Mouse (Mus musculus) spleen, adult 12 weeks (tissue): Measurements from ENCODE around the gene Tent5c.
A peak's percentile ranks its signal among the peaks of the same experiment; 100 is the strongest.
"Not testable (repeated sequence)": the region's sequence is repeated elsewhere in the genome, so short reads cannot be mapped to it uniquely, and the experiment has no call there.

Source experiments
- DNase-seq: peaks from one replicate; pipeline ENCODE4 v3.0.0; 2022; ENCODE audit warnings: low spot score

Tent5c gene

GRCm38 (mm10) chr3:100438461-100439002 is 50.6 kb downstream of the Tent5c start:
- DNase-seq = peak; percentile 77

DNA sequence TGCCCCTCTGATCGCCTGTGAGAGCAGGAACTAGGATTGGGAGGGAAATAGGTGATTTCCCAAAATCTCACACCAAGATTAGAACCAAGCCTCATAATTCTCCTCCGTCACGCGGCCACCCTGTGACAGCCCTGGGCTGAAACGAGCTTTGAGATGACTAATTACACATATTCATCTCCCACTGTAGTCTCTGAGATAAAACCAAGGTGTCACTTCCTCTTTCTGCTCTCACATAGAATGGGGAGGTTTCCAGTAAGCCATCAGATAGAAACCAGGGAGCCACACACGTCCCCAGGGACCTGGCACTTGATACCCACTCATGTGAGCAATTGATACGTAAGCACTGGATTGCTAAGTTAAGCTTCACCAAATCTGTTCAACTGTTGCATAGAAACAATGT is 52.4 kb downstream of the Tent5c start:
- peak; percentile 22 for DNase-seq

DNA sequence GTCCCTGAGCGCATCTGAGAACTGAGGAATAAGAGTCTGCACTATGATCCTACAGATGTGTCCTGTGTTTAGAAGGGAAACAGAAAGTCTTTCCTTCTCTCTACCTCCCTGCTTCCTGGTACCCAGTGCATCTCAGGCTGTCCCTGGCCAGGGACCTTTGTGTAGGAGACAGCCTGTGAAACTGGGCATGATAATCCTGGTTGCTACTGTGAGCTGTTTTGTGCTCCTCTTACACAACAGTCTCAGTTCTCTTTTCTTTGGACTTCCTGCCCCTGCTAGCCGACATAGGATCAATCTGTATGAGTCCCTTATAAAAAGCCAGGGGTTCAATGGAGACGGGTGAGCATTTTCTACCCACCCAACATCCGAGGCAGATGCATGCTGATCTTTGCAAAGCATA is 57.4 kb downstream of the Tent5c start:
- no peak for DNase-seq

GRCm38 (mm10) chr3:100430731-100431130 is 58.4 kb downstream of the Tent5c start:
- DNase-seq = no peak

DNA sequence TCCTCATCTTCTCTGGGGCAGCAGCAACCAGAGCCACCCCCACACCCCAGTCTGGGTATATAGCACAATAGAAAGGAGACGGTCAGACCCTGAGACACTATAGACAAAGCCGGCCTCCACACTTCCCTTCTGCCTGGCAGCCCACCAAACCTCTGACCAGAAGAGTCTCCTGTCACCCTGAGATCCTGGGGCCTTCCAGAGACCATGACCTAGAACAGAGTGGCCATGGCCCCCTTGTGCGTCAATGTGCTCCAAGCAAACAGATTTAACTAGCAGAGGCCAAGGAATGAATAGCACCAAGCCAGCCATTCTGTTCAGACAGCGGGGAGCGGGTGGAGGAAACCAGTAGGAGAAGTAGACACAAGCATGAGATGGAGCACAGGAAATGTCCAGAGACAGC is 59.0 kb downstream of the Tent5c start:
- DNase-seq = no peak

DNA sequence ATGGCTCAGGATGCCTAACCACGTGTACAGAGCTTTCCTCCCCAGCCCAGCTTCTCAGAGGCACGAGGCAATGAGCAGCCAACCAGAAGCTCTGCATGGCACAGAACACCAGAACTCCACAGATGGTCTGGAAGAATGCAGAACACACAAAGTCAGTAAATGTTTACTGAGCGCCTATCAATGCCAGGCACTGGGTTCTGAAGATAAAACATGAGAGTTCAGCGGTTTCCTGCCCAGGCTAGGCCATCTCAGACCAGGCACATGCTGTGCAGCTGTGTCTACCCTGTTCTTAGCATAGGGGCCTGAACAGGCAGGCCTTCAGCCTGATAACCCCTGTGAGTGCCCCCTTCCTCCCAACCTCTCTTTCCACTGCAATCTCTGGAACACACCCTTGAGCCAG is 59.5 kb downstream of the Tent5c start:
- peak; percentile 31 for DNase-seq

DNA sequence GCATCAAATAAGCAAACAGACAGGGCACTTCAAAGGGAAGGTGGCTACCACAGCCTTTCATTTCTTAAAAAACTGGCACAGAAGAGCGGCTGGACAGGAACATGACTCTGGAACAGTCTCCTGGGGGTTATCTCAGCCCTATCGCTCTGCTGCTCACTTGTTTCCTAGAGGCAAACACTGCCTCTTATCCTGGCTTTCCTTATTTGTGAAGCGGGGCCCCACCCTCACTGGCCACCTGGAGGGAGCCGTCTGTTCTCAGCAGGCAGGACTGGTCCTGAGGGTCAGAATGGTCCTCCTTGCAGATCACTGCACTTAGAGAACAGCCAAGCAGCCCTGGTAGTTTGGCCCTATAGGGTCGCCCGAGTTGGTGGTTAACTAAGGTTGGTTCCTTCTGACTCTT is 61.6 kb downstream of the Tent5c start:
- DNase-seq = no peak

DNA sequence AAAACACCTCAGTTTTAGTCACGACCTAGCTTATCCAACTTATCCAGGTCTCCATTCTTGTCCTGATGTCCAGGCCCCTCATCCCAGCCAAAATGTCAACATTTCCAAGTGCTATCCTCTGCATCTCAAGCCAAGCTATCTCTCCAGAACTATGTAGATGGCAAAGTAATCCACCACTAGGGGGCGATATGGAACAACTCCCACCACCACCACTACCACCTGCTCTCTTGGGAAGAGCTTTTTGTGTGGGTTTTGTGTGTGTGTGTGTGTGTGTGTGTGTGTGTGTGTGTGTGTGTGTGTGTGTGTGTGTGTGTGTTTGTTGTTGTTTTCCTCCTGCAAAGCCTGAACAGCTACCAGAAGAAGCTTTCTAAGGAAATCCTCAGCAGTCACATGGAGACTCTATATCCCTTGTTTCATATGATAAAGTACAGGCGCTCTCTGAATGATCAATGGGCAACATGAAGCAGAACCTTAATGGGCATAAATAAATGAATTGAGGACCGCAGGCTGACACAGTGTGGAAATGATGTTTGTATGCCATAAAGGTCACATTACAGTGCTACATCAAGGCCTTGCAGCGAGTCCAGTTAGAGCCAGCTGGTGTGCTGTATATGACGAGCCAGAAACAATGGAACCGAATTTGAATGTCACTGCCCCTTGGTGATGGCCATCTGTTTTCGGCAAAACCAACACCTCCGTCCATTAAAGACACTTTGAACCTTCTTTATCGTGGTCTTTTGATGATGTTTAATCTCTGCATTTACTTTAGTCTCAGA is 66.5 kb downstream of the Tent5c start:
- peak; percentile 47 for DNase-seq

GRCm38 (mm10) chr3:100421354-100421753 is 67.8 kb downstream of the Tent5c start:
- DNase-seq = no peak

DNA sequence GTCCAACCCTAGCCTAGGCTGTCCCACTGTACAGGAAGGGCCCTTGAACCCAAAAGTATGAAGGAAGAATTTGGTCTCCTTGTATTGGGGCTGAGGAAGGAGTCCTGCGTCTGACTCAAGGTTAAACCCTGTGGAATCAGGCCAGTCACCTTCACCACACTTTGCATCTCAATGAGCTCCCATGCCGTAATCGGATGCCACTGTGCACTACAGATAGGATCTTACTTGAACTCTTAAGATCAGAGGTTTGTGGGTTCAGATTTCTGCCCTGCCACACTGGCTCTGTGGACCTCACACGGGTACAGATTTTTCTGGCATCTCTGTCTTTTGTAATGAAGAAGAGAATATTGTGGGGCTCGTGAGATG is 68.5 kb downstream of the Tent5c start:
- no peak for DNase-seq

GRCm38 (mm10) chr3:100419962-100420690 is 69.0 kb downstream of the Tent5c start:
- DNase-seq = no peak

GRCm38 (mm10) chr3:100418387-100418786 is 70.7 kb downstream of the Tent5c start:
- no peak for DNase-seq

- DNase-seq = no peak
Measured at GRCm38 (mm10) chr3:100417772-100418311, 71.3 kb downstream of the Tent5c start.

- no peak for DNase-seq
Measured at GRCm38 (mm10) chr3:100415671-100416070, 73.5 kb downstream of the Tent5c start.

DNA sequence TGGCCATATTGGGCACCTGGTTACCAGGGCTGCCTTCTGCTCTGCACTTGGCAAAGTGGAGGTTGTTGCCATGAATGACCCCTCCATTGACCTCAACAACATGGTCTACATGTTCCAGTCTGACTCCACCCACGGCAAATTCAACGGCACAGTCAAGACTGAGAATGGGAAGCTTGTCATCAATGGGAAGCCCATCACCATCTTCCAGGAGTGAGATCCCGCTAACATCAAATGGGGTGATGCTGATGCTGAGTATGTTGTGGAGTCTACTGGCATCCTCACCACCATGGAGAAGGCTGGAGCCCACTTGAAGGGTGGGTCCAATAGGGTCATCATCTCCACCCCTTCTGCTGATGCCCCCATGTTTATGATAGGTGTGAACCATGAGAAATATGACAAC is 75.5 kb downstream of the Tent5c start:
- not testable (repeated sequence) for DNase-seq

DNA sequence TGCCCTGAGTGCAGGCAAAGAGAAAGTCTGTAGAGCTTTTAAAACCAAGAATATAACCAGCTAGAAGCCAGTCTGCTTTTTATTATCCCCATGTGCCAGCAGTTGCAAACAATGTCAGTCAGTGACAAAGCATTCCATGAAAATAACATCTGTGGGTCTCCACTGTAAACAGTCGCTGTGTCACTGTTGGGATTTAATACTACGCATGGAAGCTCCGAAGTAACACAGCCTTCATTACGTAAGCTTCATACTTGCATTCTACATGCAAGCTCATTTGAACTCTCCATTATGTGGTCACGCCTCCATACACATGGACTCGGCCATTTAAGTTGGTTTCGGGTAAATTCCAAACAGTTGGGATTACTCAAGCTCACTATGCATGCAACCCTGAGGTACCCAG is 77.2 kb downstream of the Tent5c start:
- no peak for DNase-seq

- no peak for DNase-seq
Measured at GRCm38 (mm10) chr3:100409280-100409679, 79.8 kb downstream of the Tent5c start.

DNA sequence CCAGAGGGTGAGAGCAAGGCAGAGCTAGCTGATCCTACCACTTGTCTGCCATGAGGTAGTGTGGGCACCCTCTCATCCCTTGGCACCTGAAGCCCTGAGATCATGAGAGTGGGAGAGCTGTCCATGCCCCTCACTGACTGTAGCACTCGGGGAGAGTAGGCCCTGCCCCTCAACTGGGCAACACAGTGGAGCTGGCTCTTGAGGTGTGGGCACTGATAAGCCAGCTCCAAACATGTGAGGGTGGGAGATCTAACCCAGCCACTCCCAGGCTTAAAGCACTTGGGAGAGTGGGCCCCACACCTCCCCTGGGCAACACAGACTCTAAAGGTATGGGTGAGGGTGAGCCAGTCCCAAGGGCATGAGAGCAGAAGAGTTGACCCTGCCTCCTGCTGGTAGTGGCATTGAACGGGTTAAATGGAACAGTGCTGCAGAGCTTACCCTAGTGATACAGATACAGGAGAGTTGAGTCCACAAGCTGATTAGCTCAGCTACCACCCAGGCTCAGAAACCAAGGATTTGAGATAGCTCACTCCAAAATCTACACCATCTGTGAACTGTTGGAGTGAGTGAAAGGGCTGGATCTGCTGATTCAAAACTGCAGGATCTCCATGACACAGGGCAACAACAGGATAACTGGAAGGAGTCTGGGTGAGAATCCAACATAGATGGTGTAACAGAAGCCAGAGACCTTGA is 80.6 kb downstream of the Tent5c start:
- DNase-seq = no peak

DNA sequence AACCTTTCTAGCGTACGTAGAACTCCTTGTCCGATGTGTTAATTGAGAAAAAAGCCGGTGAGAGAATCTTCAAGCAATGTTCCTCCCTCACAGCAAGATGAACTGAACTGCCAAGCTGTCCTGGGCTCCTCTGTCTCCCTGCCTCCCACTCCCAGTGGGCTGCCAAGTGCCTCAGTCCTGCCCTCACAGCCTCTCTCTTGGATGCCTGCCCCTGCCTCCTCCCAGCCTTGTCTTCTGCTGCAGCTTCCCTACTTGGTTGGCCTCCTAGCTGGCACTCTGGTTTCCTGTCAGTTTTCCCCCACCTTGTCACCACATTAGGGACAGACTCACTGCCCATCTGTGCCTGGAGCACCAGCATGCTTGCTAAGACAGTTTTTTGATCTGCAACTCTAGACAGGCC is 86.5 kb downstream of the Tent5c start:
- DNase-seq = no peak
